Mouse (Mus musculus) cerebellum, adult 11-12 months (tissue): ENCODE measurements around the gene Trappc10.
"Not testable (repeated sequence)": the region's sequence is repeated elsewhere in the genome, so short reads cannot be mapped to it uniquely, and the experiment has no call there.

Experiments
- DNase-seq: peaks from one replicate; pipeline ENCODE4 v3.0.0; 2022

Trappc10 gene

GRCm38 (mm10) chr10:78192933-78193332 is 51.5 kb downstream of the Trappc10 start:
- no peak for DNase-seq

- DNase-seq, result not testable (repeated sequence)
Observed at GRCm38 (mm10) chr10:78186076-78186475, 58.4 kb downstream of the Trappc10 start.

- DNase-seq, result no peak
Observed at GRCm38 (mm10) chr10:78185381-78185725, 59.1 kb downstream of the Trappc10 start.

- DNase-seq, result peak; percentile 85
Observed at GRCm38 (mm10) chr10:78184531-78185380, 59.7 kb downstream of the Trappc10 start, which contains the start of gene Pwp2. Gene Pwp2 (minus strand): TSS chr10:78185149.

- DNase-seq, result no peak
Observed at GRCm38 (mm10) chr10:78183577-78183976, 60.9 kb downstream of the Trappc10 start.

- no peak for DNase-seq
Observed at GRCm38 (mm10) chr10:78182321-78182720, 62.1 kb downstream of the Trappc10 start.

GRCm38 (mm10) chr10:78174474-78174873 is 70.0 kb downstream of the Trappc10 start:
- no peak for DNase-seq

GRCm38 (mm10) chr10:78171581-78171980 is 72.9 kb downstream of the Trappc10 start:
- peak; percentile 44 for DNase-seq

GRCm38 (mm10) chr10:78171057-78171456 is 73.4 kb downstream of the Trappc10 start:
- DNase-seq, result peak; percentile 60

GRCm38 (mm10) chr10:78170445-78170844 is 74.0 kb downstream of the Trappc10 start:
- peak; percentile 49 for DNase-seq

- DNase-seq, result peak; percentile 100
Observed at GRCm38 (mm10) chr10:78169281-78170042, 75.0 kb downstream of the Trappc10 start, which contains the start of gene D10Jhu81e. Gene D10Jhu81e (minus strand): TSS chr10:78169782.

- DNase-seq, result peak; percentile 62
Observed at GRCm38 (mm10) chr10:78168792-78169191, 75.6 kb downstream of the Trappc10 start.

- DNase-seq, result no peak
Observed at GRCm38 (mm10) chr10:78167775-78168174, 76.7 kb downstream of the Trappc10 start.

- peak; percentile 74 for DNase-seq
Observed at GRCm38 (mm10) chr10:78167333-78167732, 77.1 kb downstream of the Trappc10 start.

GRCm38 (mm10) chr10:78165256-78166005 is 79.0 kb downstream of the Trappc10 start:
- DNase-seq, result peak; percentile 67

- peak; percentile 88 for DNase-seq
Observed at GRCm38 (mm10) chr10:78164786-78165185, 79.7 kb downstream of the Trappc10 start.

- DNase-seq, result peak; percentile 77
Observed at GRCm38 (mm10) chr10:78163923-78164322, 80.5 kb downstream of the Trappc10 start.

GRCm38 (mm10) chr10:78163241-78163640 is 81.2 kb downstream of the Trappc10 start:
- peak; percentile 52 for DNase-seq

GRCm38 (mm10) chr10:78162646-78163045 is 81.8 kb downstream of the Trappc10 start:
- no peak for DNase-seq

- peak; percentile 28 for DNase-seq
Observed at GRCm38 (mm10) chr10:78161096-78161495, 83.3 kb downstream of the Trappc10 start.

- DNase-seq, result peak; percentile 22
Observed at GRCm38 (mm10) chr10:78160369-78161095, 83.9 kb downstream of the Trappc10 start.

GRCm38 (mm10) chr10:78159906-78160305 is 84.5 kb downstream of the Trappc10 start:
- DNase-seq, result peak; percentile 78
